Mouse (Mus musculus): Measurements from ENCODE around the gene 3110082I17Rik.

- no peak for TF ChIP-seq CTCF (IDR thresholded peaks at IDR 0.05; ENCODE audit: low read depth, low read length)
- TF ChIP-seq GATA1 (IDR thresholded peaks at IDR 0.05; ENCODE audit: borderline replicate concordance, low read length) = no peak
- no peak for TF ChIP-seq TAL1 (conservative IDR thresholded peaks at IDR 0.05; ENCODE audit: low read depth, low read length)
These were observed 7.7 kb upstream of the 3110082I17Rik start for GRCm38 (mm10) chr5:139467998-139468397.
